Mouse (Mus musculus) kidney, postnatal 10 days (tissue): ENCODE results near the gene Zic1.

Experiments used
- DNase-seq: peaks from one replicate; pipeline ENCODE4 v3.0.0; 2021; ENCODE audit warnings: mixed read lengths

The Zic1 gene

DNA sequence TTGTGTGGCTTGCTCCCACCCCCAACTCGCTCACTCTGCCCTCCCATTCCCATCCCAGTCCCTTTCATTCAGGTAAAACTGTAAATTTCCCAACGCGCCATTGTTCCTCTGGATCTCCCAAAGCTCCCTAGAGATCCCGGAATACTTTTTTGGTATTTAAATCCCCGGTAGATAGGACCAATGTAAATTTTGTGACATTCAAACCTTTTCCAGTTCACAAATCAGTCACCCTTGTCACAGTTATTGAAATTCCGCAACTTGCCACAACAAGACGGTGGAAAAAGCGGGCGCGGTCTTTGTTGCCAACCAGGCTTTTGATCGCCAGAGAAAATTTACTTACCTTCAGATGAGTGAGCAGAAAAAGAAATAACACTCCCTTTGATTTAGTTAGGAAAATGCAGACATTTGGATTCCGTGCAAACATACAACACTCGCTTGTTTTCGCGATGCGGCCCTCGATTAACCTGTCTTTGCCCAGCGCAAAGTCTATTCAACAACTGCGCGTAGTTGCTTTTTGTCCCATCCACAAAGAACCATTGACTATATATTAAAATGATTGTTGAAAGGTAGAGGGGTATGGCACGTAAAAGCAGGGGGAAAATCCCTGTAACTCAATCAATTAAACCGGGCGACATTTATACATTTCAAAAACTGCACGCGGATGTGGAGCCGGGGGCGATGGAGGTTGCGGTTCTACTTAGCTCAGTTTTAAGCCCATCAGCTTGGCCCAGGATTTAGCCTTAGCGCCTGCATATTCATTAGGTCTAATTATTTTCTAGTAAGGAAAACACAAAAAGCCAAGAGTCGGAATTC, 1.6 kb upstream of the Zic1 start:
- DNase-seq, result no peak

DNA sequence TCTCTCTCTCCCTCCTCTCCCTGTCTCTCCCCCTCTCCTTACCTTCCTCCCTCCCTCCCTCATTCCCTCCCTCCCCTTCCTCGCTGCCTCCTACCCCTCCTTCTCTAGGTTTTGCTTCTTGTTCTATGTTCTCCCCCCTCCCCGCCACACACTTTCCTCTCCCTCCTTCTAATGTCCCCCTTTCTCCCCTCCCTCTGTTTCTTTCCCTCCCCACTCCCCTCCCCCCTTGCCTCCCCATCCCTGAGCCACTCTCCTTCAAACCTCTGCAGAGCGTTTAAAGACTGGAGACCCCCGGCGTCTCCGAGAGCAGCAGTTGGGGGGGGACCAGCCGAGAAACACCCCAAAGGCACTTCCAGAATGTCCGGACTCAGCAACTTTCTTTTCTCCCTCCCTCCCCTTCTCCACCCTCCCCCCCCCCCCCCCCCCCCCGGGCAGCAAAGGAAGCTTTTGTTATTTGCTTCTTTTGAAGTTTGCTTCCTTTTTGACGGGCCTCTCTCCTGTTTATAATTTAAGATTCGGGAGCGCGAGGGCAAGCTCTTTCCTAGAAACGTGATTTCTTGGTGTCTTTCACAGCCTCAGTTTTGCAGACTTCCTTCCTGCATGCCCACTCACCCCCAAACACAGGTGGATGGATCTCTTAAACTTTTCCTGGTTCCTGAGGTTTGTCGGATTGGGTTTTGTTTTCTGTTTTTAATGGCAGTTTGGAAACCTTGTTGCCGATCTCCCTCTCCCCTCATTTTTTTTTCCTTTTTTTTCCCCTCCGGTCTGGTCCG, 802 bp upstream of the Zic1 start:
- DNase-seq, result no peak

DNA sequence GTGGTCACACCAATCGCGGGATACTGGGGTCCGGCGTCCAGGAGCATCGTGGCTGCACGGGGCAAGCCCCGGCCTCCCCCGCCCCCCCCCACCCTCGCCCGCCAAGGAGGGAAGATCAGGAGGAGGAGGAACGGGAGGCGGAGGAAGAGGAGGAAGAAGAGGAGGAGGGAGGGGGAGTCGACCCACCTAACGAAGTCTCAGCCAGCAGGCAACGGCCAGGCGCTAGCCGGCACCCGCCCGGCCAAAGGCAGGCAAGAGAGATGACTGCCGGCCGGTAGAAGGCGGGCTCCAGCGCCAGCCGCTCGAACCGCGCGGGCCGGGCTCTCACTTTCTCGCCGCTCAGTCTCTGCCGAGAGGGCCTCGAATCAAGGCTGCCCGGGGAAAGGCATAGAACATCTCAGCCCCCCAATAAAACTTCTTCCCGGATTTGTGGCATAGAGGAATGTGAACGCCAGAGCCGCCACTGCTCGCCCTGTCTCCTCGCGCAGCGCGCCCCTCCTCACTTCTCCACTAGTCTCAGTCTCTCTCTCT, 574 bp downstream of the Zic1 start:
- no peak for DNase-seq

DNA sequence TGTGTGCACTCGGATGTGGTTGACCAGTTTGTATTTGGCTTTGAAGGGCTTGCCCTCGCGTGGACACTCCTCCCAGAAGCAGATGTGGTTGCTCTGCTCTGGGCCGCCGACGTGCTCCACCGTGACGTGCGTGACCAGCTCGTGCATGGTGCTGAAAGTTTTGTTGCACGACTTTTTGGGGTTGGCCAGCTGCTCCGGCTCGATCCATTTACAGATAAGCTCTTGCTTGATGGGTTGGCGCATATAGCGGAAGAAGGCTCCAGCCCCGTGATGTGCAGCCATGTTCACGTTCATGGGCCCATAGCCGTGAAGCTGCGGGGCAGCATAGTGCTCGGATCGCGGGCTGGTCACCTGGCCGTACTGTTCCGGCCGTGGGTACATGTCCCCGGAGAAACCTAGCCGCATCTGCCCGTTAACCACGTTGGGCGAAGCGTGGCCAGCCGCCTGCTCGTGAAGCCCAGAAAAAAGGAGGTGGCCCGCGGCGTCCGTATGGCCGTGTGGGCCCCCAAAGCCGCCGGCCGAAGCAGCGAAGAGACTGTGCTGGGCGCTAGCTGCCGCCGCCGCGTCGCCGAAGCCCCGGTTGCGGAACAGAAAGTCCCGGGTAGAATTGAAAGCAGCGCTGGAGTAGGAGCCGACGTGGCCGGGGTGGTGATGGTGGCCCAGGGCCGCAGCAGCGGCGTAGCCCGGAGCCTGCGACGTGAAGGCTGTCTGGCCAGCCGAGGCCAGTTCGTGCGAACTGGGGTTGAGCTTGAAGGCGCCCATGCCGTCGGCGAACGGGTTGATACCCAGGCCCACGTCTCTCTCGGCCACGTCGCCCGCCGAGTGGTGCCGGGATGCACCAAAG, 1.3 kb downstream of the Zic1 start:
- DNase-seq, result no peak

DNA sequence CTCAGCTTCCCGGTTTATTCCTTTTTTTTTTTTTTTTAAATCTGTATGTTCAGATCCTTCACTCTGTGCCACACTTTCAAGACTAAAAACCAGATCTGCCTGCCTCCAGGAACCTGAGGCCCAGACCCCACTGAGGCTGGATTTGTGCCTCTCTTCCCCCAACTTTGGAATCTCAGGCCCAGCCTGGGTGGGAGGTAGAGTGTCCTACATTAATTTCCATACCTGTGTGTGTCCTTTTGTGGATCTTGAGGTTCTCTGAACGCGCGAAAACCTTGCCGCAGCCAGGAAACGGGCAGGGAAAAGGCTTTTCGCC, 1.8 kb downstream of the Zic1 start:
- no peak for DNase-seq

DNA sequence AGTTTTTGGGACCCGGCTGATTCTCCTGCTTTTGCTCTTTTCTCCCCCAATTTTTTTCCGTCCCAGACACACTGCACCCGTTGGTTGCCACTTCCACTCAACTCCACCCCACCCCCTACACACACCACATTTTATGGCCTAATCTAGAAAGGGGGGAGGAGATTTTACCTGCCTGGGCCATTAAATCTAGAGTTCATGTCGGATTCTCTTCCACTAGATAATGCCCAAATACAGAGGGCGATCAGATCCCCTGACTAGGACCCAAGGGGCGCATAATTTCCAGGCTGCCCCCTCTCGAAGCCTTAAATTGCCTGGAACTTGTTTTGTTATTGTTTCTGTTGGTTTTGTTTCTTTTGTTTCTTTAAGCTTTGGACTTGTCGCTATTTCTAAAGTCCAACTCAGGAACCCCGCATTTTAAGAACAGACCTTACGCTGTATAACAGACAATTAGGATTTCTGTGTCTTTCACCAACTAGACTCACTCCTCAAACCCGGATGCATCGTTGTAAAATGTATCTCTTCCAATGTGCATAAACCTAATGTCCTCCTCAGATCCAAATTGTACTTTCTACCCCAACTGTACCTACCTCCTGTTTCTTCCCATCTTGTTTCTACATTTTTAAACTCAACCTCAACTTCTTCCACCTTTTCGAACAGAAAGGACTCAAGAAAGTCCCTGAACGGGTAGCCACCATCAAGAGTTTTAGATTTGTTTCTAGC, 2.4 kb downstream of the Zic1 start:
- DNase-seq, result no peak

DNA sequence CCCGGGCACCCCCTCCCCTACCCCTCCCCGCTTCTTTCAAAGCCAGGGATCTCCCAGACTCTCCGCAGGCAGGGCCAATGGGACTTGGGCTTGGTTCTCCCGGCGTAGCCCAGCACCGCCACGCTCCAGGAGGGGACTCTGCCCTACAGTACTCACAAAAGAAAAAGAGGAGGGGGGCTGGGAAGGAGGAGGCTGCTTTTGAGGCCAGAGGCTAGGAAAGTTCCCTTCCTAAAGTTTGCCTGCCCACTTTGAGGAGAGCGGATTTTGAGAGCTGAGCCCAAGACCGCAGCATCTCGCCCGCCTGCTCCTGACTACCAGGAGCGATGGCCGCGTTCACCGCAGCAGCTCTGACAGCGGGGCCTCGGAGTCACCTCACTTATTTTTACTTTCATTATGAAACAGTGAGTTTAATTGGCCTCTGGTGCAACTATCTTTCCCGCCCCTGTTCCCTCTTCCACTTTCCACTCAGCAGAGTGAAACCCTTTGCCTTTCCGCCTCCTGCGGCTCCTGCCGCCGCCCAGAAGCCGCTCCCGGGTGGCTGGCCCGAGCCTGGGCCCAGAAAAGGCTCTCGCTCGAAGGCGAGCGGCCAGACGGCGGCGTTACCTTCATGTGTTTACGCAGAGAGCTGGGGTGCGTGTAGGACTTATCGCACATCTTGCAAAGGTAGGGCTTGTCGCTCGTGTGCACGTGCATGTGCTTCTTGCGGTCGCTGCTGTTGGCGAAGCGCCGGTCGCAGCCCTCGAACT, 3.6 kb downstream of the Zic1 start, which contains the start of gene Zic4:
Gene Zic4, plus strand, starts transcription at position 558 of the 746 bp plus-strand sequence.
- no peak for DNase-seq

DNA sequence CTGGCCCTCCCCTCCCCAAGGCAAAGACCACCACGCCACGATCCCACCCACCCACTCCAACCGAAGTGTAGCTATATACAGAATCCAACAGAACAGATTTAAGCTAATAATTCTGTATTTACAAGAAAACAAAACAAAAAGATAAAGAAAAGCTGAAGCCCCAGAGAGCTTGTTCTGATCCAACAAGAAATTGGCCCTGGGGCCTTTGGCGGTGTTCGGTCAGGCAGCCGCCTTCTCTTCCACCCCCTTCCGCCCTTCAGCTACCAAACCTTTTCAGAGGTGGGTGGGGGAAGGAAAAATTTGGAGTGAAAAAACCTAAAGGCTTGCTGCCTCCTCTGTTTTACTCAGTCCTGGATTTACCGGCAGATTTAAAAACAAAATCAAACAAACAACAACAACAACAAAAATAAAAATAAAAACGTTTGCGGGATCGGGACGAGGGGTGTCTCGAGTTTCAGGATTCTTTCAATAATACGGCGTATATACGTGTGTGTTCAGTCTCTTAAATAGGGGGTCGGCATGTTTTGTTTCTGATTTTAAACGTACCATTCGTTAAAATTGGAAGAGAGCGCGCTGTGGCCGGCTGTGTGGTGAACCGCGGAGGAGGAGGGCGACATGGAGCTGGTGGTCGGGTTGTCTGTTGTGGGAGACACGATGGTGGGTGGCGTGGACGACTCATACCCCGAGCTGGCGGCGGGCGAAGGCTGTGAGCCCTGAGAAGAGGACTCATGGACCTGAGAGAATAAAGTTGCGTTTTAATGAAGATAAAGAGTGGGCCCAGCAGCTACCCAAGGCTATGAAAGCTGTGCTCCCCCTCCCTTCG, 4.4 kb downstream of the Zic1 start:
- DNase-seq, result no peak

DNA sequence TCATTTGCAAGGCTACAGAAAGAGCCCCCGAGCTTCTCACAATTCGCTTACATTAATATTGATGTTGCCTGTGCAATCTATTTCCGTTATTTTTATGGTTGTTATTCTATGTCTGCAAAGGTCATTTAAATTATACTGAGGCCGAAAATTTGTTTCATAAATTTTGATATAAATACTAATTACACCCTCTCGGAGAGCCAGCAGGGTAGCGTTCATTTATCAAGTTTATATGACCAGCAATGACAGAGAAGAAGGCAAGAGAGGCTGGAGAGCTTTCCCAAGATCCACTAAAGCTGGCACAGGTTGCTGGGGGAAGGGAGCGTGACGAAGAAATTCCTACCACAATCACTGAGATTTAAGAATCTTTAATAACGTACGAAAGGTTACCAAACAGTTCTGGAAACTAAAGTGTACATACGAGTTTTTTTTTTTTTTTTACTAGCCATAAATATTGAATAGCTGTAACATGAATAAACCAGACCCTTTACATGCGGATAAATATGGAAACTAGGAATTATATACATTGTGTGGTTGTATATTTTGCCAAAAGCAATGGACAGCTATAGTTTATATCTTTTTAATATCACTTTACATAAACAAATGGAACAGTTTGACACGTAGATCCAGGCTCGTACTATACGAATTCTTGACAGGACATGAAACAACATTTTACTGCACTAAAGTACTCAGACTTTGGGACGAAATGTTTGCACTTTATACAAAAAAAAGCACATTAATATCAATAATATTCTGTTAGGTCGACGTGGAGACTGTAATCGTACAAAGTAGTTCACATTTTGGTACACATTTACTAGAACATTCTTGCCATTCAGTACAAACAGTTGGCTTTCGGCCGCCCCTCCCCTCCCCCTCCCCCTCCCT, 5.2 kb downstream of the Zic1 start:
- no peak for DNase-seq

DNA sequence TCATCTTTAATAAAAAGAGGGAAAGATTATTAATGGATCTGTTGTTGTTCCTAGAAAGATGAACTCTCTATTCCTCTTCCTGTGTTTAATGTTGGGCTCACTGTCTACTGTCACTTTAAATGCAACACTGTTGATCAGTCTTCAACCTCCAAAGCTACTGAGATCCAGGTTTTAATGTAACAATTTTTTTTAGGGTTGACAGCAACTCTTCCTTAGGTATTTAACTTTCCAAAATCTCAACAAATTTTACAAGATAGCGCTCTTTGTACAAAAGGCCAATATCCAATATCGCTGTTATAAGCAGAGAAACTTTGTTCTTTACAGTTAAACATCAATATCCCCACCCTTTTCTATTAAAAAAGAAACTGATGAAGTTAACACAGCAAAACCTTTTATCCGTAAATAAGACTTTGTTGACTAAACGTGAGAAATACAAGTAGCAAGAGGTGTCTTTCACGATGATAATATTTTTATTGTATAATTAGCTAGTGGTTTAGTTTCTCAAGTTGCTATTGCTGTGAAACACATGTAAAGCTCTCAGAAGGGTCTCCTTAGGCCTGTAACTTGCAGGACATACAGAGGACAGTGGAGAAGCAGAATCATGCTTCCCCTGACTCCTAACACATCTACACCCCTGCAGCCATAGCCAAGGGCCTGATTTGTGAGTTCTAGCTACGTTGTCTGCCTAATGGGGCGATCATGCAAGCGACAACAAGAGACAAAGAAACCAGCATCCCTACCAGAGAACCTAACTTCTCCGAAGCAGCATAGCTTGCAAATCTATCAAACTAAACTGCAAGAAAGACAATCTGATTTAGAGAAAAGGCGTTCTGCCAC, 6.5 kb downstream of the Zic1 start:
- no peak for DNase-seq

DNA sequence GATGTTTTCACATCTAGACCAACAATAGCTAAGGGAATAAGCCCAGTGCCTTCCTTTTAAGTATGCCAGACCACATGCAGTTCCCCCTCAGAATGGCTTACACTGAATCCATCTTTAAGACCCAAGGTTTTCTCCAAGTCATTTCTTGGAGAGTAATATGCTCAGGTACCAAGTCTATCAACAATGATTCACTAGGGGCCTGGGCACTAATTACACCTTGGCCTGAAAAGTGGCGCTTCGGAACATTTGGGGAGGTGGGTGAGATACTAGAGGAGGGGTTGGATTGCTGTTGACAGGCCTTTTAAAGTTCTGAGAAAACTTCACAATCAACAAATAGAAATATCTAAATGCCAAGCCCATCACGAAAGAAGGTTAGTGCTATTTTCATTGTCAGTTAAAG, 8.3 kb downstream of the Zic1 start:
- no peak for DNase-seq

DNA sequence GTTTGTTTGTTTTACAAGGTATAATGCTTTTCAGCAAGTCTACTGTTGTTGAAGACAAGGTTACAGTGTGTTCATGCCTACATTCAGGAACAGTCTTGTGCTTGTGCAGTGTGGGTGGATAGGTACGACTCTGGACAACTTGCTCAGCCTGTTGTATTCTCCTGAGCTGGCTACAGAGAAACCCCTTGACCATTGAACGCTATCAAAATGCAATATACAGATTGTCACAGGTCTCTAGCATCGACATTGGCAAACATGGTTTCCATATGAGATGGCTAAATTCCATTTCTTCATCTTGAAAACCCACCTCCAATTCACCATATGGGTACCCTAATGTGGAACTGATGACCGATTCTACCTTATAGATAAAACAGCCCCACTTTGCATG, 9.3 kb downstream of the Zic1 start:
- DNase-seq, result no peak

DNA sequence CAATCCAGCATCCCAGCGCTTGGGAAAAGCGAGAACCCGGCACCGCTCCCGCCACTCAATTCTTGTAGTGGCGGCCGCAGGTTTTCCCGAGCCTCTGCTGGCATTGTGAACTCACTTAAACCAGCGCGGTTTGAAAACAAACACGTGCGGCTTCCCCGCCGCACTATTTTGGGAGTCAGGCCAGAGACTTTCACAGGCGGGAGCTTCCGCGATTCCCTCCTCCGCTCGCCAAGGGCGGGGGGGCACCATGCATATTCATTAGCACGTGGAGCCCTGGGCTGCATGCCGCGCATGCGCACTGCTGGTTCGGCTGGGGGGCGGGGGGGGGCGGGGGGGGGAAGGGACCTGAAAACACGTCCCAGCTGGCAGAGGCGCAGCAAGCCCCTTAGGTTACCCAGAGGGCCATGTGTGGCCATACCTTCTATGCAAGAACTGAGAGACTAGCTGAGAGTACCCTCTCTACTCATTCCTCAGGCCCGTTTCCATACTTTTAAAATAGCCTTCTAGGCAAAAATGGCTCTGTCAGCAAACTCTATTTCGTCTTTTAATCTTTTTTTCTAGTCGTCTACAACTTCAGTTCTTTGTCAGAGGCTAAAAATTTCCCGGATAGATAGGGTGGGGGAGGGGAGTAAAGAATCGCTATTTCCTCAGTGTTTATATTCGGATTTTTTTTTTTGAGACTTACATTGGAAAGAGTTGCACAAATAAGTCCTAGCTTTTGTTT, 9.8 kb downstream of the Zic1 start:
- no peak for DNase-seq

DNA sequence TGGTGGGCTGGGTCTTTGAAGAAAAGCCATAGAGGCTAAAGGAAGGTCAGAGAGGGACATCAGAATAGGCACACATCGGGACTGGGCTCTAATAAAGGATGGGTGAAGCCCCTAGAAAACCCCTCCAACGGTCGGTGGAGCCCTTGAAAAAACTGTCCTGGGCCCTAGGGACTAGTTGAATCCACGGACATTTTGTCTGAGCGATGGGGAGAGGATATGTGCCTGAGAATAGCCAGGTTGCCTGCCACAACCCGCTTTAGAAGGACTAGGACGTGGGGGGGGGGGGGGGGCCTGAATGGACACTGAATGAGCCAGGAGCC, 10.4 kb downstream of the Zic1 start:
- DNase-seq, result no peak

DNA sequence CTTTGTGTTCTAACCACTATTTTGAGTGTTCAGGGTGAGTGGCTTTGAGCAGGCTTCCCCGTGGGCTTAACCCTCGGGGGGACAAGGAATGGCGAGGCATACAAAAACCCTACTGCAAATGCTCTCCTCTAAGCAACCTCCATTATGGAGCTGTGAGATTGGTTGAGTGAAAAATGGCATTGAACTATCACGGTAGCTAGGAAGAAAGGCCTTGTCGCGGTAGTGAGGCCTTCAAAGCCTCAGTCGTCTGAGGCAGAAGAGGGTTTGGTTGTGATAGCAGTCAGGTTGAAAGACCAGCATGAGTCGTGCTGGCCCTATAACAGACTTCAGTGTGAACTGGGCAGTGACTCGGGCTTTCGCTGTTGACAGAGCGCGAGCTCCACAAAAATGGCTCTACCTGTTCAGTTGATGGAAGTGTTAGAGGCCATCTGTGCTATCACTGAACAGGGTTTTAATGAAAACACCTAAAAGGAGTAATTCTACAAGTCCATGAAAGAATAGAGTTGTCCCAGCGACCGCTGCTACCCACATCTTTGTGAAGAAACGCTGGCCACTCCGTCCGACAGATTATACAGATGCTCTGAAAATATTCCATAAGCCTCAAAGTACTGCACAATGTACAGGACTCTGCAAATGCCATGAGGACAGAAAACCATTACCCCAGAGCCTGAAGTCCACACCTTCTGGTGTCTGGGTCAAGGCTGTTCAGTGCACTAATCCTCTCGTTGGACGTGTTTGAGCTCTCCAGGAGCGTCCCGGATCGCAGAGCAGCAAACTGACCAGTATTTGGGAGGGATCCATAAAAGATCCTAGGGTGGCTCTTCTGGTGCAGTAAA, 11.0 kb downstream of the Zic1 start:
- no peak for DNase-seq

DNA sequence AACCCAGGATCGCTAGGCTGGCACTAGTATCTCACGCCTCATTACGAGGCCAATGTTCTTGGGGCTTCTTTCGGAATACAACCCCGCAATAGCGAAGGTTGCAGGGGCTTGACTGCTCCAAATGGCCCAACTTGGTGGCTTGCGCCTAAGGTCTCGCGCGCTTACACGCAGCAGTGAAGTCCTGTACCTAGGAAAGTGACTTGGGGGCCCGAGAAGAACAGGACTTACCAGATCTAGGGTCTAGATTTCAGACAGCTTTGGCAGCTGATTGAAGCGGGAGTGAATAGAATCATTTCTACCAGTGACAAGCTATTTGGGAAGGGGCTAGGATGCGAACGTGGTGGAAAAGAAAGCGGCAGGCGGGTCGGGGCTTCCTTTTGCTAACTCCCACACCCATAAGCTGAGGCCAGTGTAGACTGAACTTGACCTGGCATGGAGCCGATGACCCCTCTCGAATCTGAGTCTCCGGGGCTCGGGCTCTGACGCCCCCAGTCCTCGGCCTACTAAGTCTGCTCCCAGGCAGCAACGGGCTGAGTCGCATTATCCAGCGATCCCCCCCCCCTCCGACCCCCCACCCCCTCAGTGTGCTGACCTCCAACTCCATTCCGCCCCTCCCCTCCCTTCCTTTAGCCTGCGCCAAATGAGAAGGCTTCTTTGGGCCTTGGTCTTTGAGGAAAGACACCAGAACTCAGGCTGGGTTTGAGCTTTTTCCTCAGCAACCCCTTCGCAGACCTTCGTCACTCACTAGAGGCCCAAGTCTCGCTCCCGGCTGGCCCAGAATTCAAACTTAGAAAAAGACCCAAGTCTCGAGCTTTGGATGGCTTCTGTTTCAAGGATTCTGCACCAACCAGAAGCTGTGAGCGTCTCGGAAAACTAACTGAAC, 11.8 kb downstream of the Zic1 start:
- DNase-seq, result no peak
